Mouse (Mus musculus): ENCODE measurements around the gene Gpsm3.

DNA sequence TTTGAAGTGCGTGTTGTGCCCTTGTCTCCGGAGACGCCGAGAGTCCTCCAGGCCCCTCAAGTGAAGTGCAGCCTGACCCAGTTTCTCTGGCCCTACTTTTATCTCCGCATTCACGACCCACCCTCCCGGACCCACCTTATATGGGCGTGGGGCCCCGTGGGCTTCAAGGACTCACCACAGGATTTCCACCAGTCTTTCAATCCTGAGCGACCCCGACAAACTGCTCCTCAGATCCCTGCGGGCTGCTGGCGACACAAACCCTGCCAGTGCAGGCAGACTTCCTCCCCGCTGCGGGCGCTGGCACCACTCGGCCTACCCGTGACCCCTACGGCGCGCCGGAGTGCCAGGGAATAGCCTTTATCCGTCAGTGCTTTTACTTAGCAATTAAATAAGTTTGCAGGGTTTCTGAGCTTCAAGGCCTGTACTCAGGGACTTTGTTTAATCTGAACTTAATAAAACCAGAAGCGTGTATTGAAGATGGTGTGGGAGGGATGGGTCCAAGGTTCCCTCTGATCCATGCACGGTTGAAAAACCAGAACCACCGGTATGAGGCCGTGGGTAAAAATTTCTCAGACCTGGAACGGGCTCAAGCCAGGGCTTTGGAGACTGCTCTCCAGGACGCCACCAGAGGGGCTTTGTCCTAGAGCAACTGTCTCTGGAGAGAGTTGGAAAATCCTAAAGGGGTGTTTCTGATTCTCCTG is 38.5 kb downstream of the Gpsm3 start, which contains the start of gene Ppt2:
- TF ChIP-seq POLR2A (IDR thresholded peaks at IDR 0.05; ENCODE audit: borderline replicate concordance, extremely low read depth, low read depth, low read length) (no peak), CTCF (IDR thresholded peaks at IDR 0.05; ENCODE audit: insufficient read depth, low read length) (no peak)

Data from lung, adult 2 months (tissue).